Mouse (Mus musculus): ENCODE measurements around the gene Ipo7. TPM values are rescaled to one million over a fixed set of nuclear protein-coding genes. Genes with fewer than 3 reads are reported as not detected.
A peak's percentile ranks its signal among the peaks of the same experiment; 100 is the strongest.

Gene Ipo7
- polyA plus RNA-seq, 1 experiment from 2014 or later = 12.7 TPM

DNA sequence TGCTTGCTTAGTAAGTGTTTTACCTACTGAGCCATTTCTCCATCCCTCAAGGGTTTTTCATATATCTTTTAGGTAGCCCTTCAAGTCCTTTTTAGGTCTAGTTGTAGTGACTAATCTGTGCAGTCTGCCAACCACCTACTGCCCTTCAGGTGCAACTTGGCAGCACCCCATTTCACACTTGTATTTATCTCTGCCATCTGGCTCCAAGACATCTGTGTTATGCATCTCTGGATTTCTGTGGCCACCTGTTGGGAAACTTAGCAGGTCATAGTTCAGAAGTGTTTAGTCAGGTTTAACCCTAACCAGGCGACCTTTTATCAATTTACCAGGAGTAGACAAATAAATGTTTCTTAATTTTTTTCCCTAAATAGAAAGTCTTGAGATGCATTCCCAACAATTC is 6.7 kb upstream of the Ipo7 start:
- Histone ChIP-seq H3K27ac (ENCODE audit: low read length) (no peak overlapping the region), H3K4me1 (ENCODE audit: insufficient read depth, low read depth, low read length) (no peaks in the 10 kb centered on the region), H3K4me3 (ENCODE audit: low read depth, low read length) (no peak overlapping the region), H3K9ac (replicated peaks; ENCODE audit: low read depth) (no peak overlapping the region), H3K27me3 (replicated peaks; ENCODE audit: insufficient read depth, low read length) (no peaks in the 10 kb centered on the region), H3K4me2 (replicated peaks; ENCODE audit: low read depth, low read length) (no peak overlapping the region), H3K9me3 (ENCODE audit: low read length) (no peaks in the 10 kb centered on the region), H3K36me3 (ENCODE audit: insufficient read depth, low read length) (no peaks in the 10 kb centered on the region)
- 38% methylated on average over 1 of the region's 1 CpGs for WGBS
- ATAC-seq = no peak
- no peak for DNase-seq (ENCODE audit: low spot score)
- no peak for TF ChIP-seq EP300 (IDR thresholded peaks at IDR 0.05)
- no peak for TF ChIP-seq CTCF (IDR thresholded peaks at IDR 0.05)

DNA sequence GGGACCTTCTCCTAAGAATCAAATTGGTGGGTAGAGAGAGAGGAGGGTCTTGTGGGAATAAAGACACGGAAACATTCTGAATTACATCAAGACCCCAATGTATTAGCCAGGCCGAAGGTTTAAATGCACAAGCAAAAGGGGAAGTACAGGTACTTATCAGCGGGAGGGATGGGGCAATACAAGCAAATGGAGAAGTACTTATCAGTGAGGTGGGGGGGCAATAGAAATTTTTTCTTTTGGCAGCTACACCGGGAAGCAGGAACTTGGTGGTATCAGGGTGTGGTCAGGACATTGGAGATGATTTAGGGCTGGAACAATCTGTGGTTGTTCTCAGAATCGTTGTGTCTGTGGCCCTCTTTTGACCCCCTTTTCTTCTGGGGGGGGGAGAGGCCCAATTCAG is 3.8 kb upstream of the Ipo7 start:
- TF ChIP-seq EP300 (IDR thresholded peaks at IDR 0.05) (no peak), CTCF (IDR thresholded peaks at IDR 0.05) (no peak)
- DNase-seq (ENCODE audit: low spot score) = no peak
- WGBS = 80% methylated on average over 5 of the region's 5 CpGs
- Histone ChIP-seq H3K4me2 (replicated peaks; ENCODE audit: low read depth, low read length) (no peak overlapping the region), H3K27ac (ENCODE audit: low read length) (no peak overlapping the region), H3K9ac (replicated peaks; ENCODE audit: low read depth) (no peak overlapping the region), H3K9me3 (ENCODE audit: low read length) (no peaks in the 10 kb centered on the region), H3K4me1 (ENCODE audit: insufficient read depth, low read depth, low read length) (peaks cover 3% of the 10 kb centered on the region; the same call in 1 of the 2 replicates), H3K36me3 (ENCODE audit: insufficient read depth, low read length) (no peaks in the 10 kb centered on the region), H3K4me3 (ENCODE audit: low read depth, low read length) (no peak overlapping the region), H3K27me3 (replicated peaks; ENCODE audit: insufficient read depth, low read length) (no peaks in the 10 kb centered on the region)
- no peak for ATAC-seq

DNA sequence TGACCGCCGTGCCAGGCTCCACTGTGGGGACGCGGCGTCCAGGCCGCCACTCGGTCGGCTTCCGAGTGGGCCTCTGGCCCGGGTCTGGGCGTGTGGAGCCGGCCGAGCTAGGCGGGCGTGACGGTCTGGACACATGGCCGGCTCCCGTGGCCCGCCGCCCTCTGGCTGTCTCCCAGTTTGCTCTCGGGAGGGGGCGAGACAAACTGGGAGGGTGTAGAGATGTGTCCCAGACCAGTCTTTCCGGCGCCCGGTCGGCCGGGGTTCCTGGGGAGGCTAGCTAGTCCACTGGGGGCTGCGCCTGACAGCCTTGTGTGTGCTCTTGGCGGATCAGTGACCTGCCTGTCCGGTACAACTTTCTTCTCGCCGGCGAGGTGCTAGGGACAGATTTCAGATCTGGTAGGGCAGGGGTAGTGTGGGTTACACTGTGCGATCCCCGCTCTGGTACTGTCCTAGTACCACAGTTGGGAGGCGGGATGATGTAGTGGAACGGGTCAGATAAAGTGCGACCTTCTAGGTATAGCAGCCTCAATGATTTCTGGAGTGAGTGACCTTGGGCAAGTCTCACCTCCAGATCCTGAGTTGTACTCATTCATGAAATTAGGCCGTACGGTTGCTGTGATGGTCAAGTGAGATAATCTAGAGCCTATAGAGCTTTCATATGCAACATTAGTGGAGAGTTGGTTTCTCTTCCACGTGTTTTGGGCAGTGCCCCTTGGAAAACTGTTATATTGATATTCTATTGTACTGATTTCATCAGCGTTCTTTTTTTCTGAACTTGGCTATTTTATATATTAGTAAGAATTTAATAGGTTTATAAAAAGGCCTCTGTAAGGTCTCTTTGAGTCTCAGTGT is 783 bp downstream of the Ipo7 start:
- Histone ChIP-seq H3K36me3 (ENCODE audit: insufficient read depth, low read length) (no peaks in the 10 kb centered on the region), H3K27ac (ENCODE audit: low read length) (peak overlapping the region; percentile 96), H3K4me2 (replicated peaks; ENCODE audit: low read depth, low read length) (peak overlapping the region; percentile 80), H3K27me3 (replicated peaks; ENCODE audit: insufficient read depth, low read length) (no peaks in the 10 kb centered on the region), H3K4me1 (ENCODE audit: insufficient read depth, low read depth, low read length) (peaks cover 3% of the 10 kb centered on the region; the same call in 1 of the 2 replicates), H3K9ac (replicated peaks; ENCODE audit: low read depth) (peak overlapping the region; percentile 83), H3K4me3 (ENCODE audit: low read depth, low read length) (peak overlapping the region; percentile 87), H3K9me3 (ENCODE audit: low read length) (no peaks in the 10 kb centered on the region)
- peak; percentile 76 for DNase-seq (ENCODE audit: low spot score)
- under 1% methylated on average over 35 of the region's 42 CpGs for WGBS
- peak; percentile 85 for ATAC-seq
- TF ChIP-seq EP300 (IDR thresholded peaks at IDR 0.05) (no peak), CTCF (IDR thresholded peaks at IDR 0.05) (peak; percentile 10; the same call in 1 of the 2 replicates)

DNA sequence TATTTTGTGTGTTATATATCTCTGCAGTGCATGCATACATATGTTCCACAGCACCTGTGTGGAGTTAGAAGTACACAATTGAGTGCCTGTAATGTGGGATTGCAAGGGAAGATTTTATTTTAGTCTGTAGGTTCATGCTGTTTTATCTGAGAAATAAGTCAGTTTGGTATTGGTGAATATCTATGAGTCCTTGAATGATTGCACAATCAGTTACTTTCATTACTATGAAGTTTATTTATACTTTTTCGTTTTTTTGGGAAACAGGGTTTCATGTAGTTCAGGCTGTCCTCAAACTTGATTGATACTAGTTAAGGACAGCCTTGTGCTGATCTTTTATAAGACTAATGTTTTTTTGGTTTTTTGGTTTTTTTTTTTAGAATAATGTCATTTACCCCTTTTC is 5.5 kb downstream of the Ipo7 start:
- H3K9me3 ChIP-seq (ENCODE audit: low read length) = no peaks in the 10 kb centered on the region
- H3K4me3 ChIP-seq (ENCODE audit: low read depth, low read length) = no peak overlapping the region
- no peak overlapping the region for H3K27ac ChIP-seq (ENCODE audit: low read length)
- DNase-seq (ENCODE audit: low spot score) (no peak), ATAC-seq (no peak)
- 68% methylated on average over 1 of the region's 1 CpGs for WGBS
- no peaks in the 10 kb centered on the region for H3K27me3 ChIP-seq (replicated peaks; ENCODE audit: insufficient read depth, low read length)
- no peaks in the 10 kb centered on the region for H3K36me3 ChIP-seq (ENCODE audit: insufficient read depth, low read length)
- no peak overlapping the region for H3K4me2 ChIP-seq (replicated peaks; ENCODE audit: low read depth, low read length)
- peaks cover 3% of the 10 kb centered on the region; the same call in 1 of the 2 replicates for H3K4me1 ChIP-seq (ENCODE audit: insufficient read depth, low read depth, low read length)
- H3K9ac ChIP-seq (replicated peaks; ENCODE audit: low read depth) = no peak overlapping the region
- TF ChIP-seq EP300 (IDR thresholded peaks at IDR 0.05) (no peak), CTCF (IDR thresholded peaks at IDR 0.05) (no peak)

DNA sequence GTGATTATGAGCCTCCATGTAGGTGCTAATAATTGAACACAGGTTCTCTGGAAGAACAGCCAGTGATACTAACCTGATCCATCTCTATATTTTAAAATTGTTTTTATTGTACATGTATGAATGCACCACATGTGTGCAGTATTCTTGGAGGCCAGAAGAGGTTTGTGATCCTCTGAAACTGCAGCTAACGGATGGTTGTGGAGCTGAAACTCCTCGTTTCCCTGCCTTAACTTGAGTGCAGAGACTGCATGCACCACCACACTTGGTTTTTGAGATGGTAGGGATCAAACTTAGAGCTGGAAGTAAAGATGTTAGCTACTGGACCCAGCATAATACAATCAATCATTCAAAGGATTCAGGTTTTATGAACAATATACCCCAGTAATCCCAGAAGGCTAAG is 8.5 kb downstream of the Ipo7 start:
- H3K4me1 ChIP-seq (ENCODE audit: insufficient read depth, low read depth, low read length) = no peaks in the 10 kb centered on the region
- H3K36me3 ChIP-seq (ENCODE audit: insufficient read depth, low read length) = 0 out of 2 replicates have a peak, but pooled peaks cover 2% of the 10 kb centered on the region
- H3K4me2 ChIP-seq (replicated peaks; ENCODE audit: low read depth, low read length) = no peak overlapping the region
- TF ChIP-seq EP300 (IDR thresholded peaks at IDR 0.05) (no peak), CTCF (IDR thresholded peaks at IDR 0.05) (no peak)
- H3K9ac ChIP-seq (replicated peaks; ENCODE audit: low read depth) = no peak overlapping the region
- H3K9me3 ChIP-seq (ENCODE audit: low read length) = no peaks in the 10 kb centered on the region
- no peaks in the 10 kb centered on the region for H3K27me3 ChIP-seq (replicated peaks; ENCODE audit: insufficient read depth, low read length)
- H3K27ac ChIP-seq (ENCODE audit: low read length) = no peak overlapping the region
- no peak overlapping the region for H3K4me3 ChIP-seq (ENCODE audit: low read depth, low read length)
- ATAC-seq (no peak), DNase-seq (ENCODE audit: low spot score) (no peak)
- WGBS = 77% methylated on average over 2 of the region's 2 CpGs

DNA sequence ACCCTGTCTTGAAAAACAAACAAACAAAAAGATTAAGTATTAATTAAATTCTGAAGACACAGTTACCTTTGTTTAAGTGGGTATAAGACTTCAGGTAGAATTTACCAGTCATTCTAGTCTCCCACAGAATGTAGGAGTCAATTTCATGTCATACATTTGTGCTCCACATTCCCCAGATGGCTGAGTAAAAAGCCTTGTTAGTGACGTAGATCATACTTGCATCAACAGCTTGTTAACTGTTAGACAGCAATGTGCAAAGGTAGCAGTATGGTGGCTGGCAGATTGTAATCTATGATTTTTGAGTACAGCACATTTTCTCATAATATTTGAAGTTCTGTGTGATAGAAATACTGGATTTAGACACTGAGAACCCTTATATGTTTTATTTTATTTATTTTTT is 10.8 kb downstream of the Ipo7 start:
- no peaks in the 10 kb centered on the region for H3K4me1 ChIP-seq (ENCODE audit: insufficient read depth, low read depth, low read length)
- peaks cover 9% of the 10 kb centered on the region; the same call in 1 of the 2 replicates for H3K36me3 ChIP-seq (ENCODE audit: insufficient read depth, low read length)
- H3K9me3 ChIP-seq (ENCODE audit: low read length) = no peaks in the 10 kb centered on the region
- H3K27me3 ChIP-seq (replicated peaks; ENCODE audit: insufficient read depth, low read length) = no peaks in the 10 kb centered on the region
- no peak for TF ChIP-seq CTCF (IDR thresholded peaks at IDR 0.05)
- TF ChIP-seq EP300 (IDR thresholded peaks at IDR 0.05) = no peak
- DNase-seq (ENCODE audit: low spot score) (no peak), ATAC-seq (no peak)
- H3K9ac ChIP-seq (replicated peaks; ENCODE audit: low read depth) = no peak overlapping the region
- no peak overlapping the region for H3K4me3 ChIP-seq (ENCODE audit: low read depth, low read length)
- H3K27ac ChIP-seq (ENCODE audit: low read length) = no peak overlapping the region
- no peak overlapping the region for H3K4me2 ChIP-seq (replicated peaks; ENCODE audit: low read depth, low read length)
- WGBS = 56% methylated on average over 1 of the region's 1 CpGs

Measured in lung, postnatal 0 days (tissue).